Mouse (Mus musculus): Measurements from ENCODE around the gene Psg21. TPM values are rescaled to one million over a fixed set of nuclear protein-coding genes. Genes with fewer than 3 reads are reported as not detected.

Gene Psg21
- polyA plus RNA-seq (2014; fragmentation: Illumina TruSeq; extraction: RNeasy Lipid Tissue Mini Kit (QIAGEN cat#74804)) = not detected

DNA sequence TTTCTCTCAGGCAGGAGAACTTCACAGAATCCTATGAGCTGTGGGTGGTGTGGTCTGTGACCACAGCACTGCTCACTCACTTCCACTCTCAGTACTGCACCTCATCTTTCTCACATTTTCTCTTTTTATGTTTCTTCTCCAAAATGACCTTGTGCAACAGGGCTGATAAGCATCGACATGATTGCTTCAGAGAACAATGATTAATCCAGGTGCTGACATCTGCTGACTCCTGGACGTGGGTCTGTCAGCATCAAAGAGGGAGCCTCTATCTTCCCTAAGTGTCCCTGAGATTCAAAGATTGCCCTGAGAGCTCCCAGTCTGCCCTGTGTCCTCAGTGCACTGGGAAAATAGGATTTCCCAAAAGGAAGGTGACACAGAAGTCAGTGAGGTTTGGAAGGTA lies at the start of gene Psg21:
Gene Psg21, minus strand, starts transcription at position 101 of the 400 bp plus-strand sequence.

GRCm38 (mm10) chr7:18686085-18686484 lies 29.6 kb upstream of the Psg21 start, which contains the start of gene Psg20:
Gene Psg20 (minus strand): TSS chr7:18686185.

GRCm38 (mm10) chr7:18616401-18616800 lies 40.1 kb downstream of the Psg21 start, which contains the start of gene Psg23:
Gene Psg23 (minus strand): TSS chr7:18616501.

Other genes starting within 250 kb of the Psg21 start
- gene Psg28, start 224.7 kb downstream of the Psg21 start, polyA plus RNA-seq (2014; fragmentation: Illumina TruSeq; extraction: RNeasy Lipid Tissue Mini Kit (QIAGEN cat#74804)) = not detected
- gene Psg26, start 172.5 kb downstream of the Psg21 start, polyA plus RNA-seq (2014; fragmentation: Illumina TruSeq; extraction: RNeasy Lipid Tissue Mini Kit (QIAGEN cat#74804)) = not detected
- gene Psg25, start 124.5 kb downstream of the Psg21 start, polyA plus RNA-seq (2014; fragmentation: Illumina TruSeq; extraction: RNeasy Lipid Tissue Mini Kit (QIAGEN cat#74804)) = not detected
- not detected for gene Psg27, start 89.4 kb downstream of the Psg21 start, polyA plus RNA-seq (2014; fragmentation: Illumina TruSeq; extraction: RNeasy Lipid Tissue Mini Kit (QIAGEN cat#74804))
- gene Psg23, start 40.2 kb downstream of the Psg21 start, polyA plus RNA-seq (2014; fragmentation: Illumina TruSeq; extraction: RNeasy Lipid Tissue Mini Kit (QIAGEN cat#74804)) = not detected
- not detected for gene Psg20, start 29.5 kb upstream of the Psg21 start, polyA plus RNA-seq (2014; fragmentation: Illumina TruSeq; extraction: RNeasy Lipid Tissue Mini Kit (QIAGEN cat#74804))
- gene Psg22, start 61.4 kb upstream of the Psg21 start, polyA plus RNA-seq (2014; fragmentation: Illumina TruSeq; extraction: RNeasy Lipid Tissue Mini Kit (QIAGEN cat#74804)) = not detected
- not detected for gene Psg19, start 141.8 kb upstream of the Psg21 start, polyA plus RNA-seq (2014; fragmentation: Illumina TruSeq; extraction: RNeasy Lipid Tissue Mini Kit (QIAGEN cat#74804))
- 0.43 TPM for gene Psg17, start 164.9 kb upstream of the Psg21 start, polyA plus RNA-seq (2014; fragmentation: Illumina TruSeq; extraction: RNeasy Lipid Tissue Mini Kit (QIAGEN cat#74804))
- 9.1 TPM for gene Mill2, start 183.2 kb upstream of the Psg21 start, polyA plus RNA-seq (2014; fragmentation: Illumina TruSeq; extraction: RNeasy Lipid Tissue Mini Kit (QIAGEN cat#74804))
- not detected for gene Pglyrp1, start 214.6 kb upstream of the Psg21 start, polyA plus RNA-seq (2014; fragmentation: Illumina TruSeq; extraction: RNeasy Lipid Tissue Mini Kit (QIAGEN cat#74804))

All from ovary, adult 10 weeks (tissue).